Mouse (Mus musculus) adipocyte (in vitro differentiated cells): ENCODE results near the gene Nudt16l1.

Experiments used
- DNase-seq: peaks from one replicate; pipeline ENCODE4 v3.0.0-alpha.2; 2016; ENCODE audit warnings: low spot score

Nudt16l1 gene

DNA sequence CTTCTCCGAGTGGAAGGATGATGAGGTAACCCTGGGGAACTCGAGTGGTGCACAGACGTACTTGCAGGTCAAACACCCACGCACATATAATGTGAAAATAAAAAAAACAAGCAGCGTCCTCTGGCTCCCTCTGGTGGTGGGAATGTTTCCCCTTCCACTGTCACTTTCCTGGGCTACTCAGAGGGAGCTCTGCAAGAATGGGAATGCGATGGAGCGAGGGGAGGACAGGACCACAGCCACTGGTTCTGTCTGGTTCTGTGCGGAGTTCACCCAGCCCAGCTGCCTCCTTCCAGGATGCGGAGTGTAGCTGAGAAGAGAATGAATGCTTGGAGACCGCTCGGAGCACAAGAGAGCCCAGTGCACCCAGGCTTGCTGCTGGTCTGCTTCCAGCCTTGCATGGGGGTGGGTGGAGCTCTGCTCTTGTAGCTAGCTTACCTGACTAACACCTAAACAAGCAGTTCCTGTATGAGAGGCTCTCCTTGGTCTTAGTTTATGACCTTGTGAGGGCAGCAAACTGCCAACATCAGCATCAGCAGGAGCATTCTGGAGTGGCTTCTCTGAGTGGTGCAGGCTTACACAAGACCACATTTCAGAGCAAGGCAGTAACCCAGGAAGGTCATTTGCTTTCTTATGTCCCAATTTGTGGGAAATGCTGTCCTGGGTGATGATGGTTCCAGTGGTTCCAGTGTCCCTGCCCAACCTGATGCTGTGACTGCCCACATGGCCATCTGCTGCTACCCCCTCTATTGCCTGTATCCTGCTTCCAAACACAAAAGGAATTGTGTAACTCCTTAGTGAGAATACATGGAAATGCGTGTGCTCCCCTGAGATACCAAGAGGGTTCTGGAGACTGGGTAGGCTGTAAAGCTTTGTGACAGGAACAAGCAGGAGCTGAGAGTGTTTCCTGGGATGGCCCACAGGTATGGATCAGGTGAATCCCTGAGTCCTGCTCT lies 24.5 kb upstream of the Nudt16l1 start:
- peak; percentile 90 for DNase-seq

- DNase-seq: no peak
Observed at GRCm38 (mm10) chr16:4915931-4916330, 22.6 kb upstream of the Nudt16l1 start.

- DNase-seq: no peak
Observed at GRCm38 (mm10) chr16:4916608-4917007, 22.0 kb upstream of the Nudt16l1 start.

DNA sequence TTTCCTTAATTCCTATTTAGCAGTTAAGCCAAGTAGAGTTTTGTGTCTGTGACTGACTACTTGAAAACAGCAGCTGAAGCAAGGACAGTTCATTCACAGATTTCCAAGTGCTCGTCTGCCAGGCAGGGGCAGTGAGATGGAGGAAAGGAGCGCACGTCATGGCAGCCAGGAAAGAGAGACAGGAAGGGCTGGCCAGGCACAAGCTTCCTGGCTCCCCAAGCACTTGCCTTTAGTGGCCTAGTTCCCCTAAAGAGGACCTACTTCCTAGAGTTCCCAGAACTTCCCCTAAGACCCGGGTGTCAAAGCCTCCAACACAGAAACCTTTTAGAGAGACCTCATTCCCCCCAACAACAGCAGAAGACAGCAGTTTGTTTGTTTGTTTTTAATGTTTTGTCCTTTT lies 18.0 kb upstream of the Nudt16l1 start:
- DNase-seq: no peak

DNA sequence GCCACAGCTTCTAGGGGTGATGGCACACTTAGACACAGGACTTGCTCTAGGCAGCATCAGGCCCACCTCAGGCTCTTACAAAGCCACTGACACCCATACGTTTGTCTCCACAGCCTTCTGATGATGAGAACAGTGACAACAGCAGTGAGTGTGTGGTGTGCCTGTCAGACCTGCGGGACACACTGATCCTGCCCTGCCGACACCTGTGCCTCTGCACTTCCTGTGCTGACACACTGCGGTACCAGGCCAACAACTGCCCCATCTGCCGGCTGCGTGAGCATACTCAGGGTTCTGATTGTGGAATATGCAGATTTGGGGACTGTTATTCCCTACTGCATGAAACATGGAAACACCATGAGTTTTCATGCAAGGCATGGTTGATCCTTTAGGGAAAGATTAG lies 16.1 kb upstream of the Nudt16l1 start:
- DNase-seq: no peak

- no peak for DNase-seq
Observed at GRCm38 (mm10) chr16:4923996-4924395, 14.6 kb upstream of the Nudt16l1 start.

DNA sequence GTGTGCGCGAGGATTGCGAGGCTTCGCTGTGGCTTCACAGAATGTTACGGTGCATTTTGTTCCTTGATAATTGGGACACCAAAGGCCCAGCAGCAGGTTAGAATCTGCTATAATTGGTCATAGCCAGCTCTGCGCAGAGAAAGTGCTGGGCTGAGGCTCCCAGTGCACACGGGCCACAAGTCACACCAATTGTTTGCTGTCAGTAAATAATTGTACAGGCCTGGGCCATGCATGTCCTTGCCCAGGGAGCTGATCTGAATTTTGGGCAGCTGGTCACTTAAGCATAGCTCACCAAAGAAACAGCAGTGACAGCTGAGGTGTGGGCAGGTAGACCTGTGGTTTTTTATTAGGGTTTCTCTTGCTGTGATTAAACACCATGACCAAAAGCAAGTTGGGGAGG lies 10.6 kb upstream of the Nudt16l1 start:
- no peak for DNase-seq

- DNase-seq: no peak
Observed at GRCm38 (mm10) chr16:4928474-4928873, 10.1 kb upstream of the Nudt16l1 start.

- DNase-seq: peak; percentile 95
Observed at GRCm38 (mm10) chr16:4932429-4932828, 6.1 kb upstream of the Nudt16l1 start.

DNA sequence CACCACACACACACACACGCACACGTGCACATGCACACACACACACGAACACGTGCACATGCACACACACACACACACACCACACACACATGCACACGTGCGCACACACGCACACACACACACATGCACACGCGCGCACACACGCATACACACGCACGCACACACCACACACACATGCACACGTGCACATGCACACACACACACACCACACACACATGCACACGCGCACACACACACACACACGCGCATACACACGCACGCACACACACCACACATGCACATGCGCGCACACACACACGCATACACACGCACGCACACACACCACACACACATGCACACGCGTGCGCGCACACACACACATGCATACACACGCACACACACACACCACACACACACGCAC lies 3.1 kb upstream of the Nudt16l1 start:
- no peak for DNase-seq

- peak; percentile 61 for DNase-seq
Observed at GRCm38 (mm10) chr16:4935931-4936703, 2.4 kb upstream of the Nudt16l1 start.

- no peak for DNase-seq
Observed at GRCm38 (mm10) chr16:4937351-4938190, 990 bp upstream of the Nudt16l1 start.

GRCm38 (mm10) chr16:4938989-4939388 lies 428 bp downstream of the Nudt16l1 start:
- DNase-seq: peak; percentile 97

DNA sequence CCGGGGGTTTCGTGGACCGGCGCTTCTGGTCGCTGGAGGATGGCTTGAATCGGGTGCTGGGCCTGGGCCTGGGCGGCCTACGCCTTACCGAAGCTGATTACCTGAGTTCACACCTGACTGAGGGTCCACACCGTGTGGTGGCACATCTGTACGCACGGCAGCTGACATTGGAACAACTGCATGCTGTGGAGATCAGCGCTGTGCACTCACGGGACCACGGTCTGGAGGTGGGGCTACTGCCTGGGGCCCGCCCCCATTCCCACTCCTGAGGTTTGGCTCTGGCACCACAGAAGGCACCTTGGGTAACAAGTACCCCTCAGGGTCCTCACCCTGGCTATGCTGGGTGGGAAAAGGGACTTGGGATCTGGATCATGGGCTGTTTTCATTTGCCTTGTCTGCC lies 851 bp downstream of the Nudt16l1 start:
- peak; percentile 63 for DNase-seq

GRCm38 (mm10) chr16:4940311-4940850 lies 1.8 kb downstream of the Nudt16l1 start:
- DNase-seq: no peak

DNA sequence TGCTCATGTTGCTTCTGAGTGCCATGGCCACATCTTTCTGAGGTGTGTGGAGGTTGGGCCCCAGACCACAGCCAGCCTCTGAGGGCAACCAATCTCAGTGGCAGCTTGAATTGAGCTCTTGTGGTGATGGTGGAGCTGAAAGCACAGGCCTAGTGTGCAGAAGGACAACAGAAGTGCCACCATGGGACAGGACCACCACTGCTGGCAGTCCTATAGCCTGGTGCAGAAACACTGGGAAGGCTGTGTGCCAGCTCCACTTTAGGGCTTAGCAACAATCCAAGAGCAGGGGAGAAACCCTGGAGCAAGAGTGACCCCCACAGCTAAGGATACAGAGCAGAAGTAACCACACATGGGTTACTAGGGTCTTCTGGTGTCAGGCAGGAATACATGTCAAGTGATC lies 2.5 kb downstream of the Nudt16l1 start:
- DNase-seq: no peak

DNA sequence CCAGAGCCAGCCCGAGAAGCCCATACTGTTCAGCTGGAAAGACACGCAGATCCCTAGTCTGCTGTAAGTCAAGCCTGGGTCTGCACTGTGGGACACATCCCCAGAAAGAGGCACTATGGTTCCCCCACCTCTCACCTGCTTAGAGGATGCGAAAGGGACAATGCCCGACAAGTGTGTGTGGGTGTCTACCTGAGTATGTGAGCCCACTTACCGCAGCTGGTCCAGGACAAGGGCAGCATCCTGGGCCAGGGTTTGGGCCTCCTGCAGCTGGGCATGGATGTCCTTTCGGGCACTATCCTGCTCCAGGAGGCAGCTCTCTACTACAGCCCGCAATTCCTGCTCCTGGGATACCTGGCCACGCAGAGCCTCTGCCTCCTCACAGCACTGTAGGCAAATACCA lies 4.3 kb downstream of the Nudt16l1 start:
- no peak for DNase-seq

- DNase-seq: no peak
Observed at GRCm38 (mm10) chr16:4943431-4943830, 4.9 kb downstream of the Nudt16l1 start.

- DNase-seq: peak; percentile 21
Observed at GRCm38 (mm10) chr16:4945415-4945814, 6.9 kb downstream of the Nudt16l1 start.

DNA sequence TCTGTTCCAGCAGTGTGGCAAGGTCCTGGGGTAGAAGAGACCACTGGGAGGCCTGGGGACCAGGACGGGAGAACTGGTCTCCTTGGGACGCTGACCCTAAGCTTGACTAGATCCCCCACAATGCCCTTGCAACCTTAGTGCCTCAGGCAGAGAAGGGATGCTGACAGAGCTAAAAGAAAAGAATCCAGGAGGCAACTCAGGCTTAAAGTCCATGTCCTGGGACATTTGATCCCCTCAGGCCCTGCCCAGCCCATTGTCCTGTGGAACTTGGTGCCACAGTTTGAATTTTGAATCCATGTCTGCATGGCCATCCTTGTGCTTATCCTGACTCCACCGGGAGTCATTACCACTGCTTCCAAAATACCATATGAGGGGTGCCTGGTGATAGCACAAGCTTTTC lies 7.6 kb downstream of the Nudt16l1 start:
- DNase-seq: no peak

DNA sequence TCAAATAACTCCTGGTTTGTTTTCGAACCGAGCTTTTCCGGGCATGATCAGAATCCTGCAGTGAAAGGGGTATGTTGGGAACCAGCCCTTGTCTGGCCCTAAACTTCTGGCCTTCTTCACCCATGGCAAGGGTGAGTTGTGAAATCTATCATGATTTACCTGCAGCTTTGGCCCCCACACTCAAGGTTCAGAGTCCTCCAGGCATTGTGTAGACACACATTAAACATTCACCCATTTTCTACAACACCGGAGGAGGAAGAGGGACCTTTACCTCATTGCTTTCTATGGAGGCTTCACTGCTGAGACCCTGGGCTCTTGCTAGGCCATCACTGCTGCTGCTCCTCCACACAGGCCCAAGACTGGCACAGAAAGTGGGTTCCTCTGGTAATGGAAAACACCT lies 8.8 kb downstream of the Nudt16l1 start:
- no peak for DNase-seq

- DNase-seq: no peak
Observed at GRCm38 (mm10) chr16:4956609-4957008, 18.0 kb downstream of the Nudt16l1 start.
